Mouse (Mus musculus) c-Kit-positive CD71-positive TER-119-positive erythroid progenitor cells, embryonic 14.5 days (primary cell): ENCODE results near the gene Ddx28.

Experiments used
- DNase-seq: peaks from one replicate; pipeline ENCODE4 v3.0.0-alpha.2; 2013; ENCODE audit warnings: low spot score

The Ddx28 gene

GRCm38 (mm10) chr8:105965905-105966341 lies 45.8 kb downstream of the Ddx28 start, which contains the start of gene Slc12a4:
TSS of gene Slc12a4 (minus strand) at chr8:105966097.
- peak; percentile 67 for DNase-seq

- DNase-seq, result peak; percentile 50
Observed at GRCm38 (mm10) chr8:105965266-105965904, 46.3 kb downstream of the Ddx28 start.

GRCm38 (mm10) chr8:105964506-105965265 lies 47.0 kb downstream of the Ddx28 start:
- DNase-seq, result peak; percentile 29

- DNase-seq, result peak; percentile 55
Observed at GRCm38 (mm10) chr8:105961536-105961935, 50.1 kb downstream of the Ddx28 start.

- peak; percentile 47 for DNase-seq
Observed at GRCm38 (mm10) chr8:105961101-105961500, 50.6 kb downstream of the Ddx28 start.
